Mouse (Mus musculus): ENCODE measurements around the gene Pnkd. TPM values are rescaled to one million over a fixed set of nuclear protein-coding genes. Genes with fewer than 3 reads are reported as not detected.

Pnkd gene
- polyA plus RNA-seq, 1 experiment: 63.0 TPM

- WGBS: 85% methylated on average over 8 of the region's 8 CpGs
- H3K4me1 ChIP-seq (ENCODE audit: control insufficient read depth, insufficient read depth, low read length): peaks cover 15% of the 10 kb centered on the region
- no peak for TF ChIP-seq CTCF (IDR thresholded peaks at IDR 0.05; ENCODE audit: insufficient read depth, low read length)
- no peak for TF ChIP-seq POLR2A (IDR thresholded peaks at IDR 0.05; ENCODE audit: borderline replicate concordance, extremely low read depth, low read depth, low read length)
- DNase-seq: no peak
- H3K4me3 ChIP-seq (replicated peaks; ENCODE audit: extremely low read depth, low read depth, low read length): no peak overlapping the region
These were observed 100.8 kb downstream of the Pnkd start for GRCm38 (mm10) chr1:74385531-74385930.

GRCm38 (mm10) chr1:74386363-74386713 is 101.6 kb downstream of the Pnkd start:
- DNase-seq: no peak
- TF ChIP-seq CTCF (IDR thresholded peaks at IDR 0.05; ENCODE audit: insufficient read depth, low read length): no peak
- TF ChIP-seq POLR2A (IDR thresholded peaks at IDR 0.05; ENCODE audit: borderline replicate concordance, extremely low read depth, low read depth, low read length): no peak
- peak overlapping the region; percentile 65 for H3K4me3 ChIP-seq (replicated peaks; ENCODE audit: extremely low read depth, low read depth, low read length)
- 32% methylated on average over 8 of the region's 10 CpGs for WGBS
- H3K4me1 ChIP-seq (ENCODE audit: control insufficient read depth, insufficient read depth, low read length): peaks cover 15% of the 10 kb centered on the region

- peak overlapping the region; percentile 65 for H3K4me3 ChIP-seq (replicated peaks; ENCODE audit: extremely low read depth, low read depth, low read length)
- peaks cover 15% of the 10 kb centered on the region for H3K4me1 ChIP-seq (ENCODE audit: control insufficient read depth, insufficient read depth, low read length)
- TF ChIP-seq POLR2A (IDR thresholded peaks at IDR 0.05; ENCODE audit: borderline replicate concordance, extremely low read depth, low read depth, low read length) (peak; percentile 73; the same call in 1 of the 2 replicates), CTCF (IDR thresholded peaks at IDR 0.05; ENCODE audit: insufficient read depth, low read length) (peak; percentile 22; the same call in 1 of the 2 replicates)
- DNase-seq: peak; percentile 98
- WGBS: under 1% methylated on average over 26 of the region's 26 CpGs
These were observed 102.1 kb downstream of the Pnkd start for GRCm38 (mm10) chr1:74386714-74387385.

GRCm38 (mm10) chr1:74387386-74387988 is 102.8 kb downstream of the Pnkd start:
- Histone ChIP-seq H3K4me3 (replicated peaks; ENCODE audit: extremely low read depth, low read depth, low read length) (peak overlapping the region; percentile 65), H3K4me1 (ENCODE audit: control insufficient read depth, insufficient read depth, low read length) (peaks cover 15% of the 10 kb centered on the region)
- TF ChIP-seq POLR2A (IDR thresholded peaks at IDR 0.05; ENCODE audit: borderline replicate concordance, extremely low read depth, low read depth, low read length) (no peak), CTCF (IDR thresholded peaks at IDR 0.05; ENCODE audit: insufficient read depth, low read length) (no peak)
- no peak for DNase-seq
- 43% methylated on average over 15 of the region's 15 CpGs for WGBS

GRCm38 (mm10) chr1:74388398-74388920 is 103.7 kb downstream of the Pnkd start:
- peaks cover 20% of the 10 kb centered on the region for H3K4me1 ChIP-seq (ENCODE audit: control insufficient read depth, insufficient read depth, low read length)
- no peak for TF ChIP-seq POLR2A (IDR thresholded peaks at IDR 0.05; ENCODE audit: borderline replicate concordance, extremely low read depth, low read depth, low read length)
- DNase-seq: no peak
- WGBS: 85% methylated on average over 7 of the region's 7 CpGs
- no peak overlapping the region for H3K4me3 ChIP-seq (replicated peaks; ENCODE audit: extremely low read depth, low read depth, low read length)

- no peak overlapping the region for H3K4me3 ChIP-seq (replicated peaks; ENCODE audit: extremely low read depth, low read depth, low read length)
- DNase-seq: peak; percentile 50
- 7% methylated on average over 29 of the region's 29 CpGs for WGBS
- TF ChIP-seq CTCF (IDR thresholded peaks at IDR 0.05; ENCODE audit: insufficient read depth, low read length) (no peak), POLR2A (IDR thresholded peaks at IDR 0.05; ENCODE audit: borderline replicate concordance, extremely low read depth, low read depth, low read length) (peak; percentile 12; the same call in 1 of the 2 replicates)
- peaks cover 20% of the 10 kb centered on the region for H3K4me1 ChIP-seq (ENCODE audit: control insufficient read depth, insufficient read depth, low read length)
These were observed 105.1 kb downstream of the Pnkd start for GRCm38 (mm10) chr1:74389831-74390286.

GRCm38 (mm10) chr1:74390287-74390906 is 105.7 kb downstream of the Pnkd start:
- Histone ChIP-seq H3K4me1 (ENCODE audit: control insufficient read depth, insufficient read depth, low read length) (peaks cover 20% of the 10 kb centered on the region), H3K4me3 (replicated peaks; ENCODE audit: extremely low read depth, low read depth, low read length) (peak overlapping the region; percentile 10)
- TF ChIP-seq CTCF (IDR thresholded peaks at IDR 0.05; ENCODE audit: insufficient read depth, low read length) (peak; percentile 76), POLR2A (IDR thresholded peaks at IDR 0.05; ENCODE audit: borderline replicate concordance, extremely low read depth, low read depth, low read length) (0 out of 2 replicates have a peak, but pooled peaks have one; percentile 2)
- WGBS: 5% methylated on average over 21 of the region's 21 CpGs
- peak; percentile 71 for DNase-seq

- peaks cover 20% of the 10 kb centered on the region for H3K4me1 ChIP-seq (ENCODE audit: control insufficient read depth, insufficient read depth, low read length)
- H3K4me3 ChIP-seq (replicated peaks; ENCODE audit: extremely low read depth, low read depth, low read length): peak within 1 kb of the TSS; percentile 93
- TF ChIP-seq POLR2A (IDR thresholded peaks at IDR 0.05; ENCODE audit: borderline replicate concordance, extremely low read depth, low read depth, low read length): peak; percentile 54; the same call in 1 of the 2 replicates
- no peak for TF ChIP-seq CTCF (IDR thresholded peaks at IDR 0.05; ENCODE audit: insufficient read depth, low read length)
- 3% methylated on average over 51 of the region's 51 CpGs for WGBS
- DNase-seq: peak; percentile 95
These were observed 106.4 kb downstream of the Pnkd start, which contains the start of gene Ctdsp1 for GRCm38 (mm10) chr1:74390924-74391748. Gene Ctdsp1, plus strand, starts transcription at chr1:74391509.
